Mouse (Mus musculus) cortical plate, adult 2 months (tissue): ENCODE measurements at regions not wholly inside any gene's neighbourhood (a gene's known extent, or its start where the extent isn't known, plus 50 kb on each side); places are given as distances from the start of the nearest gene placed in this dataset.

Experiments
- CTCF ChIP-seq: fragments of 200-500 bp; IDR thresholded peaks from 2 replicates; pipeline ENCODE4 v1.5.1; 2011; ENCODE audit warnings: mild to moderate bottlenecking, control low read depth, low read length; ENCODE audit not compliant: insufficient read depth; ENCODE audit errors: extremely low read depth
- POLR2A ChIP-seq: fragments of 200-500 bp; IDR thresholded peaks from 2 replicates; pipeline ENCODE4 v1.6.1; 2011; ENCODE audit warnings: mild to moderate bottlenecking, low read length, control low read depth; ENCODE audit not compliant: insufficient read depth; ENCODE audit errors: extremely low read depth

GRCm38 (mm10) chr13:71657898-71658297 lies 305.6 kb downstream of the Irx1 start:
- TF ChIP-seq POLR2A, result no peak
- no peak for TF ChIP-seq CTCF
